Mouse (Mus musculus) CH12.LX (cell line): Measurements from ENCODE around the gene Lat2. TPM values are rescaled to one million over a fixed set of nuclear protein-coding genes. Genes with fewer than 3 reads are reported as not detected.

Source experiments
- DNase-seq: peaks from one replicate; pipeline ENCODE4 v3.0.0-alpha.2; 2013; ENCODE audit errors: extremely low read depth
- H3K27ac ChIP-seq: 2 replicates; pipeline ENCODE4 v1.5.1; 2012; ENCODE audit warnings: low read depth, mild to moderate bottlenecking, control low read depth, moderate library complexity; ENCODE audit not compliant: insufficient read depth
- H3K27me3 ChIP-seq: replicated peaks from 2 replicates; pipeline ENCODE3; 2012; ENCODE audit warnings: inconsistent platforms
- H3K36me3 ChIP-seq, 2 experiments: replicated peaks in 1 of 2; 2 replicates each; pipeline versions ENCODE3 to v1.6.1; 2012; ENCODE audit warnings: inconsistent platforms in 1 of 2, low read length in 1 of 2, mild to moderate bottlenecking in 1 of 2, mixed read lengths in 1 of 2, moderate library complexity in 1 of 2; ENCODE audit not compliant: control insufficient read depth in 1 of 2, insufficient read depth in 1 of 2
- H3K4me1 ChIP-seq, 2 experiments: 2 replicates each; pipeline ENCODE4 v1.6.1; 2012; ENCODE audit warnings: inconsistent platforms in 1 of 2, moderate library complexity in 1 of 2; ENCODE audit not compliant: insufficient read depth in 2 of 2, control insufficient read depth in 1 of 2
- H3K4me2 ChIP-seq: 2 replicates; pipeline ENCODE4 v1.6.1; 2012; ENCODE audit warnings: low read depth, mild to moderate bottlenecking, control low read depth; ENCODE audit not compliant: poor library complexity, insufficient read depth, severe bottlenecking
- H3K4me3 ChIP-seq, 3 experiments: fragments of 150-350 bp in 1 of 3; sonication (generic) in 1 of 3; replicated peaks in 1 of 3; 2 replicates each; pipeline versions ENCODE3 to v1.5.1; 2011 to 2012; ENCODE audit warnings: low read depth in 2 of 3, low read length in 2 of 3, mild to moderate bottlenecking in 2 of 3, moderate library complexity in 2 of 3, control low read depth in 1 of 3, improper control_type of control experiment in 1 of 3, inconsistent platforms in 1 of 3, mixed read lengths in 1 of 3; ENCODE audit not compliant: poor library complexity in 1 of 3
- H3K79me2 ChIP-seq: replicated peaks from 2 replicates; pipeline ENCODE4 v1.6.1; 2012; ENCODE audit warnings: mild to moderate bottlenecking, moderate library complexity; ENCODE audit not compliant: control insufficient read depth, poor library complexity, insufficient read depth, severe bottlenecking; ENCODE audit errors: extremely low read depth
- H3K9ac ChIP-seq: 2 replicates; pipeline ENCODE4 v1.6.1; 2012; ENCODE audit warnings: low read depth, mild to moderate bottlenecking, control low read depth, moderate library complexity; ENCODE audit not compliant: insufficient read depth
- H3K9me3 ChIP-seq: replicated peaks from 2 replicates; pipeline ENCODE3; 2012; ENCODE audit warnings: low read length, inconsistent platforms, mixed read lengths
- CHD2 ChIP-seq: IDR thresholded peaks from 2 replicates; pipeline ENCODE4 v1.6.1; 2011; ENCODE audit warnings: low read length, improper control_type of control experiment
- ELF1 ChIP-seq: IDR thresholded peaks from 2 replicates; pipeline ENCODE4 v1.6.1; 2014; ENCODE audit warnings: low read depth, mild to moderate bottlenecking, inconsistent platforms, low read length, improper control_type of control experiment
- EP300 ChIP-seq: IDR thresholded peaks from 2 replicates; pipeline ENCODE4 v1.6.1; 2011; ENCODE audit warnings: low read length, improper control_type of control experiment
- GABPA ChIP-seq: IDR thresholded peaks from 2 replicates; pipeline ENCODE4 v1.6.1; 2012; ENCODE audit warnings: low read depth, low read length, improper control_type of control experiment, inconsistent platforms; ENCODE audit not compliant: insufficient replicate concordance
- HCFC1 ChIP-seq: IDR thresholded peaks from 2 replicates; pipeline ENCODE4 v1.6.1; 2012; ENCODE audit warnings: low read depth, mild to moderate bottlenecking, inconsistent platforms, low read length, improper control_type of control experiment
- IRF4 ChIP-seq: IDR thresholded peaks from 2 replicates; pipeline ENCODE4 v1.6.1; 2014; ENCODE audit warnings: low read depth, mild to moderate bottlenecking, inconsistent platforms, low read length, improper control_type of control experiment
- JUN ChIP-seq: IDR thresholded peaks from 2 replicates; pipeline ENCODE4 v1.6.1; 2011; ENCODE audit warnings: low read depth, mild to moderate bottlenecking, low read length, improper control_type of control experiment, moderate library complexity; ENCODE audit not compliant: insufficient read depth
- MAFK ChIP-seq: IDR thresholded peaks from 2 replicates; pipeline ENCODE4 v1.6.1; 2011; ENCODE audit warnings: low read length, improper control_type of control experiment; ENCODE audit not compliant: insufficient replicate concordance
- MAX ChIP-seq: IDR thresholded peaks from 2 replicates; pipeline ENCODE4 v1.6.1; 2011; ENCODE audit warnings: low read length, improper control_type of control experiment
- MXI1 ChIP-seq: IDR thresholded peaks from 2 replicates; pipeline ENCODE4 v1.6.1; 2011; ENCODE audit warnings: mild to moderate bottlenecking, low read depth, low read length, improper control_type of control experiment
- MYC ChIP-seq: IDR thresholded peaks from 2 replicates; pipeline ENCODE4 v1.6.1; 2011; ENCODE audit warnings: low read depth, mild to moderate bottlenecking, improper control_type of control experiment, low read length
- NELFE ChIP-seq: IDR thresholded peaks from 2 replicates; pipeline ENCODE4 v1.6.1; 2011; ENCODE audit warnings: low read depth, low read length, improper control_type of control experiment
- NRF1 ChIP-seq: IDR thresholded peaks from 2 replicates; pipeline ENCODE4 v1.6.1; 2014; ENCODE audit warnings: low read depth, mild to moderate bottlenecking, inconsistent platforms, low read length, improper control_type of control experiment, moderate library complexity
- PAX5 ChIP-seq: IDR thresholded peaks from 2 replicates; pipeline ENCODE4 v1.6.1; 2012; ENCODE audit warnings: low read length, inconsistent platforms, mixed read lengths
- POLR2AphosphoS2 ChIP-seq: IDR thresholded peaks from 2 replicates; pipeline ENCODE4 v1.6.1; 2011; ENCODE audit warnings: low read depth, low read length, improper control_type of control experiment
- RAD21 ChIP-seq: IDR thresholded peaks from 2 replicates; pipeline ENCODE4 v1.6.1; 2011; ENCODE audit warnings: low read depth, mild to moderate bottlenecking, low read length, improper control_type of control experiment, moderate library complexity
- TBP ChIP-seq: conservative IDR thresholded peaks from 2 replicates; pipeline ENCODE4 v1.6.1; 2011; ENCODE audit warnings: low read depth, low read length, improper control_type of control experiment
- TCF12 ChIP-seq: IDR thresholded peaks from 2 replicates; pipeline ENCODE4 v1.6.1; 2014; ENCODE audit warnings: low read depth, mild to moderate bottlenecking, inconsistent platforms, low read length, improper control_type of control experiment
- UBTF ChIP-seq: IDR thresholded peaks from 2 replicates; pipeline ENCODE4 v1.6.1; 2012; ENCODE audit warnings: low read depth, mild to moderate bottlenecking, inconsistent platforms, low read length, improper control_type of control experiment, moderate library complexity
- USF1 ChIP-seq: IDR thresholded peaks from 2 replicates; pipeline ENCODE4 v1.6.1; 2014; ENCODE audit warnings: low read depth, mild to moderate bottlenecking, inconsistent platforms, low read length, improper control_type of control experiment
- ZC3H11A ChIP-seq: IDR thresholded peaks from 2 replicates; pipeline ENCODE4 v1.6.1; 2012; ENCODE audit warnings: low read depth, mild to moderate bottlenecking, inconsistent platforms, low read length, improper control_type of control experiment
- ZKSCAN1 ChIP-seq: IDR thresholded peaks from 2 replicates; pipeline ENCODE4 v1.6.1; 2012; ENCODE audit warnings: low read depth, inconsistent platforms, low read length, improper control_type of control experiment, borderline replicate concordance
- ZMIZ1 ChIP-seq: IDR thresholded peaks from 2 replicates; pipeline ENCODE4 v1.6.1; 2012; ENCODE audit warnings: low read depth, mild to moderate bottlenecking, inconsistent platforms, low read length, improper control_type of control experiment
- dilution Hi-C: fragments of 300-500 bp; cut with MboI; formaldehyde crosslinking; loops from 2 replicates; pipeline ENCODE4 v1.14.3; 2020; ENCODE audit warnings: low sequenced_read_pairs; ENCODE audit not compliant: extremely low pct_unique_long_range_greater_than_20kb, extremely low pct_ligation_motif_present
- in situ Hi-C: fragments of 300-500 bp; cut with MboI; formaldehyde crosslinking; loops from 3 replicates; pipeline ENCODE4 v1.14.3; 2019; ENCODE audit warnings: low sequenced_read_pairs, low pct_ligation_motif_present, low pct_unique_long_range_greater_than_20kb, mixed read lengths
- polyA plus RNA-seq: library from polyadenylated mRNA; unstranded; fragments of >175 nt; gene quantifications from 2 replicates; pipeline ENCODE4 v1.2.1, GENCODE M21; 2012; ENCODE audit warnings: low read depth; ENCODE audit not compliant: insufficient read length
- total RNA-seq, 2 experiments: library from RNA; depleted of rRNA; stranded (reverse); fragments of 300-350 nt in 1 of 2; fragments of >200 nt in 1 of 2; gene quantifications; 2 replicates each; pipeline ENCODE4 v1.2.3; 2012 to 2014

Lat2 gene
- total and polyA plus RNA-seq, 3 experiments = 89.7 to 121 (median 108) TPM

DNA sequence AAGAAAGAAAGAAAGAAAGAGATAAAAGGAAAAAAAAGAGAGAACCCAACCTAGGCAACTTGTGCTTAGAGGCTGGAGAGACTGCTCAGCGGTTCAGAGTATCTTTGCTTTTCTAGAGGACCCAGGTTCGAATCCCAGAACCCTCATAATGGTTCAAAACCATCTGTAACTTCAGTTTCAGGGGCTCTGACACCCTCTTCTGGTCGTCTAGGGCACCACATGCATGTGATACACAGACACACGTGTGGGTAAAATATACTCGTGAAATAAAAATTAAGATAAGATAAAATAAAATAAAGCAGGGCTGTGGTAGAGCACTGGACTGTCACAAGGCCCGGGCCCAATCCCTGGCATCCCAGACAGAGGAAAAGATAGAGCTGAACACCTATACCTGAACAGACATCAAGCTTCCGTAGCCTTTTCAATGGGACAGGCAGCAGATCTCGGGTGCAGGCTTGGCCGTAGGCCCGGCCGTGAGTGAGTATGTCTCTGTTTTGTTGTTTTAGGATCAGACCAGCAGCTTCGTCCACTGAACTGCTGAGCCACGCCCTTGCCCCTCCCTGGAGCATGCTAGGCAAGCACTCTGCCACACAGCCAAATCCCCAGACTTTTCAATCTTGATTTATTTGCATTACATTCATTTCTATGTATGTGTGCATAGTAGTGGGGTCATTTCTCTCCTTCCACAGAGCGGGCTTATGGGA lies 38.2 kb downstream of the Lat2 start (continued):
- TF ChIP-seq ZMIZ1 (no peak), JUN (no peak), TCF12 (no peak), RAD21 (peak; percentile 30)

- no peak overlapping the region for H3K27ac ChIP-seq
- H3K36me3 ChIP-seq = no peaks in the 10 kb centered on the region
- in situ Hi-C loops = no loop called here
- H3K79me2 ChIP-seq = no peaks in the 10 kb centered on the region
- no peak for DNase-seq
- no peak overlapping the region for H3K4me2 ChIP-seq
- peaks cover 3% of the 10 kb centered on the region for H3K9me3 ChIP-seq
- dilution Hi-C loops = no loop called here
- H3K27me3 ChIP-seq = no peaks in the 10 kb centered on the region
- H3K9ac ChIP-seq = no peak overlapping the region
- H3K4me1 ChIP-seq = peaks cover 2 to 51% of the 10 kb centered on the region in 2 experiments; a peak in 3 of 4 replicates
- TF ChIP-seq UBTF (no peak), IRF4 (no peak), MAFK (no peak), MYC (no peak), ELF1 (no peak), NRF1 (no peak), PAX5 (no peak), EP300 (no peak), MAX (no peak), POLR2AphosphoS2 (no peak), HCFC1 (no peak), CHD2 (no peak), TBP (no peak), NELFE (no peak), ZMIZ1 (no peak), ZC3H11A (no peak), USF1 (no peak), MXI1 (no peak), GABPA (no peak), ZKSCAN1 (no peak)
- H3K4me3 ChIP-seq = no peak overlapping the region
These were observed 39.0 kb downstream of the Lat2 start for GRCm38 (mm10) chr5:134575833-134576232.
